Mouse (Mus musculus) spleen, adult 2 months (tissue): ENCODE measurements around the gene Fuom.

Experiments
- CTCF ChIP-seq: fragments of 200-500 bp; IDR thresholded peaks from 2 replicates; pipeline ENCODE4 v1.5.1; 2011; ENCODE audit warnings: mild to moderate bottlenecking, inconsistent platforms; ENCODE audit not compliant: insufficient read depth, insufficient read length, insufficient replicate concordance; ENCODE audit errors: extremely low read depth
- POLR2A ChIP-seq: fragments of 200-500 bp; IDR thresholded peaks from 2 replicates; pipeline ENCODE4 v1.6.1; 2011; ENCODE audit warnings: low read depth, low read length, inconsistent platforms

DNA sequence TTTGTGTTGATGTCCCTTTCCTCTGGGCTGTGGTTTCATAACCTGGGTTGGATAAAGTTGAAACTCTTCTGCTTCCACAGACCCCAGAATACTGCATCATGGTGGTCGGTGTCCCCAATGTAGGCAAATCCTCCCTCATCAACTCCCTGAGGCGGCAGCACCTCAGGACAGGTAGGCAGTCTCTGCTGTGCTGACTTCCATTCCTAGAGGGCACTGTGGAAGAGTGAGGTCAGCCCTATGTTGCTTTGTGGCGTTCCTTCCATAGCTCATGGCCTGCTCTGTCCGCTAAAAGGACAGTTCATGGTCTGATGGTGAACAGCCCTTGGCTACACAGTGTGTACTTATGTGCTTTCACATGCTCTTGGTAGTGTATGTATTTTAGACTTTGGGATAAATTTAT, 42.3 kb upstream of the Fuom start:
- TF ChIP-seq CTCF (no peak), POLR2A (no peak)
